Mouse (Mus musculus): ENCODE data around the gene Abhd17a. TPM values are rescaled to one million over a fixed set of nuclear protein-coding genes. Genes with fewer than 3 reads are reported as not detected.

The Abhd17a gene
- total and polyA plus RNA-seq, 2 experiments from 2014 or later, result 152 to 275 TPM

- peak overlapping the region; percentile 81 for H3K4me3 ChIP-seq (ENCODE audit: low read depth, low read length)
- H3K4me2 ChIP-seq (ENCODE audit: low read depth, low read length, poor library complexity, severe bottlenecking), result peak overlapping the region; percentile 96
- no peaks in the 10 kb centered on the region for H3K9me3 ChIP-seq (ENCODE audit: low read length)
- H3K36me3 ChIP-seq (ENCODE audit: insufficient read depth, low read length), result no peaks in the 10 kb centered on the region
- peak overlapping the region; percentile 79 for H3K27ac ChIP-seq (ENCODE audit: low read depth, low read length)
- no peak for TF ChIP-seq CTCF (IDR thresholded peaks at IDR 0.05)
- peaks cover 11% of the 10 kb centered on the region for H3K4me1 ChIP-seq (ENCODE audit: insufficient read depth, low read length)
- H3K27me3 ChIP-seq (ENCODE audit: insufficient read depth, low read length), result no peaks in the 10 kb centered on the region
- peak overlapping the region; percentile 91 for H3K9ac ChIP-seq (replicated peaks; ENCODE audit: low read length, poor library complexity, severe bottlenecking)
- 18% methylated on average over 15 of the region's 15 CpGs for WGBS
- ATAC-seq (ENCODE audit: low FRiP score), result no peak
- peak; percentile 25 for DNase-seq (ENCODE audit: low spot score)
These were observed 33.5 kb upstream of the Abhd17a start for GRCm38 (mm10) chr10:80623457-80624191.

- H3K9ac ChIP-seq (replicated peaks; ENCODE audit: low read length, poor library complexity, severe bottlenecking), result peak within 1 kb of the TSS; percentile 91
- under 1% methylated on average over 73 of the region's 85 CpGs for WGBS
- no peaks in the 10 kb centered on the region for H3K9me3 ChIP-seq (ENCODE audit: low read length)
- H3K4me2 ChIP-seq (ENCODE audit: low read depth, low read length, poor library complexity, severe bottlenecking), result peak within 1 kb of the TSS; percentile 96
- no peaks in the 10 kb centered on the region for H3K27me3 ChIP-seq (ENCODE audit: insufficient read depth, low read length)
- TF ChIP-seq CTCF (IDR thresholded peaks at IDR 0.05), result peak; percentile 25; the same call in 1 of the 2 replicates
- H3K4me3 ChIP-seq (ENCODE audit: low read depth, low read length), result peak within 1 kb of the TSS; percentile 81
- peak; percentile 12 for DNase-seq (ENCODE audit: low spot score)
- no peaks in the 10 kb centered on the region for H3K36me3 ChIP-seq (ENCODE audit: insufficient read depth, low read length)
- peak within 1 kb of the TSS; percentile 81 for H3K27ac ChIP-seq (ENCODE audit: low read depth, low read length)
- ATAC-seq (ENCODE audit: low FRiP score), result peak; percentile 2
- peaks cover 11% of the 10 kb centered on the region for H3K4me1 ChIP-seq (ENCODE audit: insufficient read depth, low read length)
These were observed 32.7 kb upstream of the Abhd17a start, which contains the start of gene Csnk1g2 for GRCm38 (mm10) chr10:80622661-80623456. Csnk1g2 (plus strand) TSS chr10:80622838.

GRCm38 (mm10) chr10:80621940-80622660, 32.0 kb upstream of the Abhd17a start:
- H3K36me3 ChIP-seq (ENCODE audit: insufficient read depth, low read length), result no peaks in the 10 kb centered on the region
- peak overlapping the region; percentile 81 for H3K27ac ChIP-seq (ENCODE audit: low read depth, low read length)
- peak overlapping the region; percentile 91 for H3K9ac ChIP-seq (replicated peaks; ENCODE audit: low read length, poor library complexity, severe bottlenecking)
- TF ChIP-seq CTCF (IDR thresholded peaks at IDR 0.05), result no peak
- peak overlapping the region; percentile 81 for H3K4me3 ChIP-seq (ENCODE audit: low read depth, low read length)
- peak; percentile 100 for DNase-seq (ENCODE audit: low spot score)
- H3K9me3 ChIP-seq (ENCODE audit: low read length), result no peaks in the 10 kb centered on the region
- WGBS, result 1% methylated on average over 64 of the region's 64 CpGs
- H3K4me1 ChIP-seq (ENCODE audit: insufficient read depth, low read length), result peaks cover 11% of the 10 kb centered on the region
- peak; percentile 96 for ATAC-seq (ENCODE audit: low FRiP score)
- peak overlapping the region; percentile 73 for H3K4me2 ChIP-seq (ENCODE audit: low read depth, low read length, poor library complexity, severe bottlenecking)
- no peaks in the 10 kb centered on the region for H3K27me3 ChIP-seq (ENCODE audit: insufficient read depth, low read length)

- TF ChIP-seq CTCF (IDR thresholded peaks at IDR 0.05), result no peak
- peak overlapping the region; percentile 81 for H3K4me3 ChIP-seq (ENCODE audit: low read depth, low read length)
- H3K27ac ChIP-seq (ENCODE audit: low read depth, low read length), result peak overlapping the region; percentile 81
- peak overlapping the region; percentile 73 for H3K4me2 ChIP-seq (ENCODE audit: low read depth, low read length, poor library complexity, severe bottlenecking)
- H3K9me3 ChIP-seq (ENCODE audit: low read length), result no peaks in the 10 kb centered on the region
- DNase-seq (ENCODE audit: low spot score), result no peak
- H3K4me1 ChIP-seq (ENCODE audit: insufficient read depth, low read length), result peaks cover 11% of the 10 kb centered on the region
- peak overlapping the region; percentile 62 for H3K9ac ChIP-seq (replicated peaks; ENCODE audit: low read length, poor library complexity, severe bottlenecking)
- no peak for ATAC-seq (ENCODE audit: low FRiP score)
- WGBS, result under 1% methylated on average over 9 of the region's 9 CpGs
- H3K36me3 ChIP-seq (ENCODE audit: insufficient read depth, low read length), result no peaks in the 10 kb centered on the region
- no peaks in the 10 kb centered on the region for H3K27me3 ChIP-seq (ENCODE audit: insufficient read depth, low read length)
These were observed 31.5 kb upstream of the Abhd17a start for GRCm38 (mm10) chr10:80621690-80621939.

- Histone ChIP-seq H3K9ac (replicated peaks; ENCODE audit: low read length, poor library complexity, severe bottlenecking) (peak overlapping the region; percentile 62), H3K27ac (ENCODE audit: low read depth, low read length) (peak overlapping the region; percentile 81), H3K9me3 (ENCODE audit: low read length) (no peaks in the 10 kb centered on the region), H3K36me3 (ENCODE audit: insufficient read depth, low read length) (peaks cover 1% of the 10 kb centered on the region; the same call in 1 of the 2 replicates), H3K4me2 (ENCODE audit: low read depth, low read length, poor library complexity, severe bottlenecking) (peak overlapping the region; percentile 73), H3K4me1 (ENCODE audit: insufficient read depth, low read length) (peaks cover 11% of the 10 kb centered on the region), H3K4me3 (ENCODE audit: low read depth, low read length) (peak overlapping the region; percentile 81), H3K27me3 (ENCODE audit: insufficient read depth, low read length) (no peaks in the 10 kb centered on the region)
- no peak for TF ChIP-seq CTCF (IDR thresholded peaks at IDR 0.05)
- 53% methylated on average over 16 of the region's 16 CpGs for WGBS
- DNase-seq (ENCODE audit: low spot score), result no peak
- no peak for ATAC-seq (ENCODE audit: low FRiP score)
These were observed 30.9 kb upstream of the Abhd17a start for GRCm38 (mm10) chr10:80620796-80621689.
